Mouse (Mus musculus): ENCODE measurements around the gene Sgca. TPM values are rescaled to one million over a fixed set of nuclear protein-coding genes. Genes with fewer than 3 reads are reported as not detected.

The Sgca gene
- polyA plus RNA-seq, 1 experiment from 2014 or later, result not detected

DNA sequence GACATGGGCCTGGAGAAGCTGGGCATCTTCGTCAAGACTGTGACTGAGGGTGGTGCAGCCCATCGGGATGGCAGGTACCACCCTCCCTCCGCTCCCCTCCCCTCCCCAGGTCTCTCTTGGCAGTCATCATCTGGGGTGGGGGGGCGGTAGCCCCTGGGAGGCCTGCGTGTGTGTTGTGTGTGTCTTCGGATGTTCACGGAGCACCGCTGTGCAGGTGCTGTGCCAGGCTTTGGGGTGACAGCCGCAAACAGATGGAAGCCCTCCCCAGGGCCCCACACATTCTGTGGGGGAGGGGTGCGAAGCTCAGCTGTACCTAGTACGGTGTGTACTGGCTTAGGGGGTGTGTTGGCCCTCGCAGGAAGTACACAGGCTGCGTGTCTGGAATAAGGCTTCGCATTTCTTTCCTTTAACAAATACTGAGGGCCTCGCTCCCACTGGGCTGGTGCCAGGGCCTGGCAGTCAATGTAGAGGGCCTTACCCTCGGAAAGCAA is 22.0 kb upstream of the Sgca start:
- DNase-seq (ENCODE audit: low spot score) (no peak), ATAC-seq (replicated peaks; ENCODE audit: low FRiP score) (no peak)
- no peaks in the 10 kb centered on the region for H3K9me3 ChIP-seq (ENCODE audit: control insufficient read depth, low read length)
- 0 out of 2 replicates have a peak overlapping the region, but pooled peaks have one; percentile 12 for H3K27ac ChIP-seq (ENCODE audit: low read depth, low read length)
- H3K9ac ChIP-seq (ENCODE audit: low read length), result no peak overlapping the region
- H3K4me1 ChIP-seq (replicated peaks; ENCODE audit: control insufficient read depth, insufficient read depth, low read length), result peaks cover 17% of the 10 kb centered on the region
- WGBS, result 88% methylated on average over 16 of the region's 16 CpGs
- H3K36me3 ChIP-seq (ENCODE audit: control insufficient read depth, insufficient read depth, low read length), result peaks cover 16% of the 10 kb centered on the region; the same call in 1 of the 2 replicates
- no peak overlapping the region for H3K4me2 ChIP-seq (ENCODE audit: low read depth, low read length, severe bottlenecking)
- no peaks in the 10 kb centered on the region for H3K27me3 ChIP-seq (ENCODE audit: control insufficient read depth, insufficient read depth, low read length)
- H3K4me3 ChIP-seq (ENCODE audit: low read depth, low read length), result no peak overlapping the region

DNA sequence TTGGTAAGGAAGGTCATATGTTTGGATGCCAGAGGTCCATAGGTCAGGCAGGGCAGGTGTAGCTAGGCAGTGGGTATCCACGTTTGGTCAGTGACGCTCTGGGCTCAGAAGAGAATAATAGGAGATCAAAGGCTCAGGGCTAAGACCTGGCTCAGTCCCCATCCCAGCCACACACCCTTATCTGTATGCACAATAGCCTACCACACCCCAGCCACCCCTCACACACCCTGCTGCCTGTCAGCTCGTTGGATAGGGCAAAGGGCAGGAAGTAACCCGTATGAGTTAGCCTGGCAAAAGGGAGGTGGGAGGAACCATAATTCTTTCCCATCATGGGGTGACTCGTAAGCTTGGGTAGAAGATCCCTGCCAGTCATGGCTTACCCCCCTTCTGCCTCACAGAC is 21.5 kb upstream of the Sgca start:
- no peak overlapping the region for H3K27ac ChIP-seq (ENCODE audit: low read depth, low read length)
- H3K36me3 ChIP-seq (ENCODE audit: control insufficient read depth, insufficient read depth, low read length), result peaks cover 11% of the 10 kb centered on the region; the same call in 1 of the 2 replicates
- no peak for DNase-seq (ENCODE audit: low spot score)

DNA sequence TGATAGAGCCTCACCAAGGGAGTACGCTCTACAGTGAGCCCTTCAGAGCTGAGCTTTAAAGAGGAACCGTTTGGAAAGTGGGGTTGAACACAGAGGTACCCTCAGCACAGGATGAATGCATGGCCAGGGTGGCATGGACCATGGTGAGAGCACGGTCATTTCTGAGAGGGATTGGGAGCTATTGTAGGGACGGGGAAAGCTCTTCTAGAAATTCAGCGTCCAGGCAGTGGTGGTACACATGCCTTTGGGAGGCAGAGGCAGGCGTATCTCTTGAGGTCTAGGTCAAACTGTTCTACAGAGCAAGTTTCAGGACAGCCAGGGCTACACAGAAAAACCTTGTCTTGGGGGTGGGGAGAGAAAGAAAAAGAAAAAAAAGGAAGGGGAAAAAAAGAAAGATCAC is 20.9 kb upstream of the Sgca start:
- H3K27ac ChIP-seq (ENCODE audit: low read depth, low read length), result no peak overlapping the region
- H3K36me3 ChIP-seq (ENCODE audit: control insufficient read depth, insufficient read depth, low read length), result peaks cover 8% of the 10 kb centered on the region; the same call in 1 of the 2 replicates
- H3K9ac ChIP-seq (ENCODE audit: low read length), result no peak overlapping the region
- H3K4me1 ChIP-seq (replicated peaks; ENCODE audit: control insufficient read depth, insufficient read depth, low read length), result peaks cover 21% of the 10 kb centered on the region
- H3K9me3 ChIP-seq (ENCODE audit: control insufficient read depth, low read length), result no peaks in the 10 kb centered on the region
- H3K27me3 ChIP-seq (ENCODE audit: control insufficient read depth, insufficient read depth, low read length), result no peaks in the 10 kb centered on the region
- 93% methylated on average over 6 of the region's 6 CpGs for WGBS
- DNase-seq (ENCODE audit: low spot score) (no peak), ATAC-seq (replicated peaks; ENCODE audit: low FRiP score) (no peak)
- H3K4me2 ChIP-seq (ENCODE audit: low read depth, low read length, severe bottlenecking), result 0 out of 2 replicates have a peak overlapping the region, but pooled peaks have one; percentile 11
- H3K4me3 ChIP-seq (ENCODE audit: low read depth, low read length), result no peak overlapping the region

More for the DNA sequence above, 21.5 kb upstream of the Sgca start:
- WGBS, result 73% methylated on average over 5 of the region's 5 CpGs
- ATAC-seq (replicated peaks; ENCODE audit: low FRiP score), result no peak
- H3K4me3 ChIP-seq (ENCODE audit: low read depth, low read length), result no peak overlapping the region
- H3K27me3 ChIP-seq (ENCODE audit: control insufficient read depth, insufficient read depth, low read length), result no peaks in the 10 kb centered on the region
- peaks cover 21% of the 10 kb centered on the region for H3K4me1 ChIP-seq (replicated peaks; ENCODE audit: control insufficient read depth, insufficient read depth, low read length)
- H3K9ac ChIP-seq (ENCODE audit: low read length), result no peak overlapping the region
- no peak overlapping the region for H3K4me2 ChIP-seq (ENCODE audit: low read depth, low read length, severe bottlenecking)
- no peaks in the 10 kb centered on the region for H3K9me3 ChIP-seq (ENCODE audit: control insufficient read depth, low read length)

DNA sequence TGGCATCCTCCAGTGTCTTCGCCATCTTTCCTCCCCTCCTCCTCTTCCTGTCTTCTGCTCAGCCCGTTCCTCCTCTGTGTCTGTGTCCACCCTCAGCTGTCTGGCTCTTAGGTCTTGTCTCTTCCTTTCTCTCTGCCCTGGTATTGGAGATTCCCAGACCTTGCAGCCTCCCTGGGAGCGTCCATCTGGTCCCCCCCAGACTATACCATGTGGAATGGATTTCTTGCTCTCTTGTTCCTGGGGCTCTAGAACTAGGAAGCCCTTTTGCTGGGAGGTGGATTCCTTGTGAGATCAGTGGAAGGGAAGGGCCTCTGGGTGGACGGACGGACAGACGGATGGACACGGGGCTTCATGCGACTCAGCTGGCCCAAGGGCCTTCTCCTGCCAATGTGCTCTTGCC is 20.0 kb upstream of the Sgca start:
- Histone ChIP-seq H3K9me3 (ENCODE audit: control insufficient read depth, low read length) (no peaks in the 10 kb centered on the region), H3K9ac (ENCODE audit: low read length) (no peak overlapping the region), H3K4me1 (replicated peaks; ENCODE audit: control insufficient read depth, insufficient read depth, low read length) (peaks cover 21% of the 10 kb centered on the region), H3K4me3 (ENCODE audit: low read depth, low read length) (no peak overlapping the region), H3K4me2 (ENCODE audit: low read depth, low read length, severe bottlenecking) (no peak overlapping the region), H3K36me3 (ENCODE audit: control insufficient read depth, insufficient read depth, low read length) (peaks cover 7% of the 10 kb centered on the region; the same call in 1 of the 2 replicates), H3K27me3 (ENCODE audit: control insufficient read depth, insufficient read depth, low read length) (no peaks in the 10 kb centered on the region), H3K27ac (ENCODE audit: low read depth, low read length) (no peak overlapping the region)
- WGBS, result 90% methylated on average over 8 of the region's 8 CpGs
- ATAC-seq (replicated peaks; ENCODE audit: low FRiP score), result no peak
- no peak for DNase-seq (ENCODE audit: low spot score)

DNA sequence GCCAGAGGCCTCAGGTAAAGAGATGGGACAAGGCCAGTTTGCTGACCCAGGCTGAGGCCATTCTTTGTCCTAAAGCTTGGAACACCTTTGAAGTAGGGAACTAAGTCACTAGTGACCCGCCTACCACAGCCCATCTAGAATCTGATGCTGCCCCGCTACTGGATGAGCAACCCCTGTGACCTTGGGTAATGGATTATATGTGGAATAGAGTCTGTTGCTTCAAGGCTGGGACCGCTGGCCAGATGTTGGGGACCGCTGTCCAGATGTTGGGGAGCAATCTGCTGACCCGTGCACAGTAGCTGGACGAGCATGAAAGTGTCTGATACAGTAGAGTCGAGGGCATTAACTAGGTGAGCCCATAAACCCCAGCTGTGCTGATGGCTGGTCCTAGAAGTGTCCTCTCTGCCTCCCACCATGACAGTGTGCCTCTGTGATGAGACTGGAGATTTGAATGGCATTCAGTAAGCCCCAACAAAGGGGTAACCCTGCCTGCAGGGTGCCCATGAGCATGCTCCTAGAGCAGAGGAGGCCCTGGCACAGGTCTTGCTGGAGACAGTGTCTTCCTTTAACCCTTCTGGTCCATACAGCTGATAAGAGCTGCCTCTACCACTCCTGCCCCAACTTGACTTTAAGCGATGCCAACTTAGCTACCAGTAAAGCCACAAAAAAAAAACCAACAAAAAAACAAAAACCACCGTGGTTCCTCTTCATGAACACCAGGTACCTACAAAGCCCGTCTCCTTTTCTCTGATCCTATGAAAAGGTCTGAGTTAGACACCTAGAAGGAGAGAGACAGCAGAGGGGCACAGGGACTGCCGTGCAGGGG is 19.0 kb upstream of the Sgca start:
- Histone ChIP-seq H3K4me3 (ENCODE audit: low read depth, low read length) (0 out of 2 replicates have a peak overlapping the region, but pooled peaks have one; percentile 5), H3K27ac (ENCODE audit: low read depth, low read length) (no peak overlapping the region), H3K4me2 (ENCODE audit: low read depth, low read length, severe bottlenecking) (peak overlapping the region; percentile 99; the same call in 1 of the 2 replicates), H3K27me3 (ENCODE audit: control insufficient read depth, insufficient read depth, low read length) (no peaks in the 10 kb centered on the region), H3K36me3 (ENCODE audit: control insufficient read depth, insufficient read depth, low read length) (peaks cover 7% of the 10 kb centered on the region; the same call in 1 of the 2 replicates), H3K9me3 (ENCODE audit: control insufficient read depth, low read length) (no peaks in the 10 kb centered on the region), H3K9ac (ENCODE audit: low read length) (peak overlapping the region; percentile 27), H3K4me1 (replicated peaks; ENCODE audit: control insufficient read depth, insufficient read depth, low read length) (peaks cover 21% of the 10 kb centered on the region)
- 87% methylated on average over 11 of the region's 11 CpGs for WGBS
- ATAC-seq (replicated peaks; ENCODE audit: low FRiP score) (no peak), DNase-seq (ENCODE audit: low spot score) (no peak)

DNA sequence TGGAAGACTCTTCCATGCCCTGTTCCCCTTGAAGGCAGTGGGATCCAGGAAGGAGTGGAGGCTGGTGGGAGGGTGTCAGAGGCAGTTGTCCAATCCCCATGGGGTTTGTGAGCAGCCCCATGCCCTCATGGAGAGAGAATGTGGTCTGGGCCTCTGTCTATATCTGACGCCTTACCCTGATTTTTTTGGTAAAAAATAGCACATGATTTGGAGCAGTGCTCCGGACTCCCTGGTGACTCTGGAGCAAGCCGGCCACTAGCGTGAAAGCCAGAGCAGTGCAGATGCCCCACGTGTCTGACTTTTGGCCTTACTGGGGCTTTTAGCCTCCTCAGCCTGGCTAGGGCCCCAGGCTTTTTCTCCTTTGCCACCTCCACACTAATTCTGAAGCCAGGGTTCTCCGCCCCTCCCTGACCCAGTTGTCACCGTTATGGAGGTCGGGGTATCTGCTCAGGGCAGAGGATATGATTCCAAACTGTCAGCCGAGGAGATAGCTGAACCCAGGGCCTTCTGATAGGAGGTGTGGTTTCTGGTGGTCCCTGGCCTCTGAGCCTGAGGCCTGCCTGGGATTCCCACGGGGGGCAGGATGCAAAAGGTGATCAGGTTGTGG is 18.2 kb upstream of the Sgca start:
- Histone ChIP-seq H3K27ac (ENCODE audit: low read depth, low read length) (no peak overlapping the region), H3K9me3 (ENCODE audit: control insufficient read depth, low read length) (no peaks in the 10 kb centered on the region), H3K4me2 (ENCODE audit: low read depth, low read length, severe bottlenecking) (peak overlapping the region; percentile 99), H3K9ac (ENCODE audit: low read length) (peak overlapping the region; percentile 17), H3K27me3 (ENCODE audit: control insufficient read depth, insufficient read depth, low read length) (no peaks in the 10 kb centered on the region), H3K36me3 (ENCODE audit: control insufficient read depth, insufficient read depth, low read length) (peaks cover 7% of the 10 kb centered on the region; the same call in 1 of the 2 replicates), H3K4me3 (ENCODE audit: low read depth, low read length) (peak overlapping the region; percentile 89), H3K4me1 (replicated peaks; ENCODE audit: control insufficient read depth, insufficient read depth, low read length) (peaks cover 24% of the 10 kb centered on the region)
- no peak for DNase-seq (ENCODE audit: low spot score)
- ATAC-seq (replicated peaks; ENCODE audit: low FRiP score), result no peak
- WGBS, result 65% methylated on average over 10 of the region's 10 CpGs

DNA sequence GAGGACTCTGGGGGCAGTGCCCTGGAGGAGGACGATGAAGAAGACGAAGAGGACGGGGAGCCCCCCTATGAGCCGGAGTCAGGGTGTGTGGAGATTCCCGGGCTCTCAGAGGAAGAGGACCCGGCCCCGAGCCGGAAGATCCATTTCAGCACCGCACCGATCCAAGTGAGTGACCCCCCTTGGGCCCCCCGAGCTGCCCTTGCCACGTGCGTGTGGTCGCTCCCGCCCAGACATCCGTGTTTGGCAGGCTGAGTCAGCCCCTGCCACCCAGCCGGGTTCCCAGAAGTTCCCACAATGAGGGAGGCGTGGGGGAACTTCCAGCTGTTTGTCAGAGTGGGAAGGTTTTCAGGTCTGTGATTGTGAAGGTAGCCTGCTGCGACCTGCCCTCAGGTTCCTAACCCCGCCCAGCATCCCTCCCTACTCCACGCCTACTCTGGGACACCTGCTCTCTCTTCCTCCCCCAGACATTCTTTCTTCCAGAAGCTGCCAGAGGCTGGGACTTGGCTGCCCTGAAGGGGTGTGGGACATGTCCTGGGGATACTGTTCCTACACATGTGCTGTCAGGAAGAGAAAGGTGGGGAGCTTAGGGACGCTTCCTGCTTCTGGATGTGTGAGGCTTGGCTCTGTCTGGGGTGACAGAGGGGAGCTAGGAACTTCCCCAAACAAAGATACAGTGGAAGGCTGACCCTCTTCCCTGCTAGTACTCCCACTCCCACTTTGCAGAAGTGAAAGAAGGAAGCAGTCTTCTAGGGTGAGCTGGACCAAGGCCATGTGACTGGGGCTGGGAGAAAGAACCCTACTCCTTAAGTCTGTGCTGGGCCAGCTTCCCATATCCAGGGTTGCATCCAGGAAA is 16.9 kb upstream of the Sgca start:
- ATAC-seq (replicated peaks; ENCODE audit: low FRiP score) (no peak), DNase-seq (ENCODE audit: low spot score) (no peak)
- H3K9me3 ChIP-seq (ENCODE audit: control insufficient read depth, low read length), result no peaks in the 10 kb centered on the region
- H3K27ac ChIP-seq (ENCODE audit: low read depth, low read length), result no peak overlapping the region
- WGBS, result under 1% methylated on average over 20 of the region's 22 CpGs
- peaks cover 29% of the 10 kb centered on the region for H3K4me1 ChIP-seq (replicated peaks; ENCODE audit: control insufficient read depth, insufficient read depth, low read length)
- peak overlapping the region; percentile 94 for H3K9ac ChIP-seq (ENCODE audit: low read length)
- peaks cover 7% of the 10 kb centered on the region; the same call in 1 of the 2 replicates for H3K36me3 ChIP-seq (ENCODE audit: control insufficient read depth, insufficient read depth, low read length)
- no peaks in the 10 kb centered on the region for H3K27me3 ChIP-seq (ENCODE audit: control insufficient read depth, insufficient read depth, low read length)
- peak overlapping the region; percentile 99 for H3K4me2 ChIP-seq (ENCODE audit: low read depth, low read length, severe bottlenecking)
- peak overlapping the region; percentile 89 for H3K4me3 ChIP-seq (ENCODE audit: low read depth, low read length)

DNA sequence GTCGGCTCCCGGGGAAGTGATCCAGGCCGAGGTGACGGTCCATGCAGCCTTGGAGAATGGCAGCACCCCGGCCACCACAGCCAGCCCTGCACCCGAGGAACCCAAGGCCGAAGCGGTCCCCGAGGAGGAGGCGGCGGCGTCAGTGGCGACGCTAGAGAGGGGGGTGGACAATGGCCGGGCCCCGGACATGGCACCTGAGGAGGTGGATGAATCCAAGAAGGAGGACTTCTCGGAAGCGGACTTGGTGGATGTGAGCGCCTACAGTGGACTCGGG is 16.3 kb upstream of the Sgca start:
- Histone ChIP-seq H3K9ac (ENCODE audit: low read length) (peak overlapping the region; percentile 94), H3K27ac (ENCODE audit: low read depth, low read length) (no peak overlapping the region), H3K36me3 (ENCODE audit: control insufficient read depth, insufficient read depth, low read length) (peaks cover 7% of the 10 kb centered on the region; the same call in 1 of the 2 replicates), H3K4me3 (ENCODE audit: low read depth, low read length) (peak overlapping the region; percentile 89), H3K27me3 (ENCODE audit: control insufficient read depth, insufficient read depth, low read length) (no peaks in the 10 kb centered on the region), H3K4me1 (replicated peaks; ENCODE audit: control insufficient read depth, insufficient read depth, low read length) (peaks cover 28% of the 10 kb centered on the region), H3K4me2 (ENCODE audit: low read depth, low read length, severe bottlenecking) (peak overlapping the region; percentile 99), H3K9me3 (ENCODE audit: control insufficient read depth, low read length) (no peaks in the 10 kb centered on the region)
- DNase-seq (ENCODE audit: low spot score) (no peak), ATAC-seq (replicated peaks; ENCODE audit: low FRiP score) (no peak)
- WGBS, result 1% methylated on average over 20 of the region's 20 CpGs
